Mouse (Mus musculus): ENCODE measurements around the gene Gm21854.
"Not testable (repeated sequence)": the region's sequence is repeated elsewhere in the genome, so short reads cannot be mapped to it uniquely, and the experiment has no call there.

The Gm21854 gene

GRCm38 (mm10) chrY:5656686-5657085 lies at the start of gene Gm21854:
Gene Gm21854 (plus strand): TSS chrY:5656986.
- not testable (repeated sequence) for DNase-seq (ENCODE audit: low read depth, low spot score)

All from R1 (cell line).